ENCODE assay signal across 24 mouse cellular contexts in the genomic region with DNA sequence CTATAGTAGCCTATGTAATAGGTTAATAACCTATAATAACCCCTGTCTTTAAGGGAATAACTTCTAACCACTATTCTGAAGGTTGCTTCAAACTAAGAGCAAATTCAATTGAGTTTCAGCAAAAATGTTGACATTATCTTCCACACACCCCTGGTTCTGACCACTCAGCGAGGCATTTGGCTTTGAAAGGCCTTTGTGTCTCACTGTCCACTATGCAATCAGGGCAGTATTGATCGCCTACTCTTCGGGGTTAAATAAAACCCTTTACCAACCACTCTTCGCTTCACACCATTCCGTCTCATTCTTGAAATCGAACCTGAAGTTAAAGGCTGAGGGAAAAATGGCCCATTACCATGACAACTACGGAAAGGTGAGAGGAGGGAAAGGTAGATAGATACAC. TPM values are rescaled to one million over a fixed set of nuclear protein-coding genes. Genes with fewer than 3 reads are reported as not detected.
"Had no signal": no experiment of that assay in that cellular context is flagged by ENCODE, and none has a peak within 500 bp of the region (broad histone marks: within the 10 kb centered on the region; RNA-seq: fewer than 3 reads in every experiment).

No protein-coding gene starts in this region.

- H3K36me3 ChIP-seq: lung, embryonic 15.5 days; midbrain, embryonic 13.5 days; midbrain, embryonic 15.5 days; neural tube, embryonic 12.5 days had no signal

- H3K27me3 ChIP-seq: lung, embryonic 15.5 days; midbrain, embryonic 13.5 days; midbrain, embryonic 15.5 days; neural tube, embryonic 12.5 days had no signal

- ATAC-seq: lung, postnatal 0 days; midbrain, embryonic 13.5 days; midbrain, embryonic 15.5 days had no signal

- H3K9ac ChIP-seq: lung, embryonic 15.5 days; midbrain, embryonic 13.5 days; midbrain, embryonic 15.5 days; neural tube, embryonic 12.5 days had no signal

- H3K4me2 ChIP-seq: lung, embryonic 15.5 days; midbrain, embryonic 11.5 days; midbrain, embryonic 13.5 days; midbrain, embryonic 15.5 days; neural tube, embryonic 12.5 days had no signal

- H3K4me3 ChIP-seq: lung, embryonic 15.5 days; megakaryocyte, embryonic 14.5 days; midbrain, embryonic 13.5 days; midbrain, embryonic 15.5 days; neural tube, embryonic 12.5 days had no signal

- DNase-seq: lung, adult 2 months; lung, postnatal 14 days; lung, postnatal 36 days; right cerebral cortex, postnatal 14 days; thymus, adult 18-20 months; thymus, postnatal 14 days; thymus, postnatal 36 days had no signal

- H3K4me1 ChIP-seq: midbrain, embryonic 13.5 days; midbrain, embryonic 15.5 days; neural tube, embryonic 12.5 days had no signal

- H3K27ac ChIP-seq: lung, embryonic 15.5 days; macrophage; midbrain, embryonic 13.5 days; midbrain, embryonic 15.5 days; neural tube, embryonic 12.5 days had no signal

- H3K9me3 ChIP-seq: lung, embryonic 15.5 days; megakaryocyte, embryonic 14.5 days; midbrain, embryonic 13.5 days; midbrain, embryonic 15.5 days; neural tube, embryonic 12.5 days had no signal

RNA-seq across cellular contexts. Expression of a gene that starts 18.5 kb away (rescaled TPM):
- total RNA-seq: megakaryocyte progenitor cell, adult 5-6 weeks; midbrain, postnatal 0 days; neutrophil, adult 5-6 weeks had no signal
- polyA plus RNA-seq: lung, embryonic 15.5 days; macrophage; midbrain, embryonic 11.5 days; midbrain, embryonic 13.5 days; midbrain, embryonic 15.5 days; midbrain, postnatal 0 days; neural tube, embryonic 12.5 days; neural tube, embryonic 14.5 days; spleen, adult 2 months; stomach, embryonic 14.5 days had no signal

RNA-seq across cellular contexts. Expression of a gene that starts 26.6 kb away (rescaled TPM):
- total RNA-seq: megakaryocyte progenitor cell, adult 5-6 weeks; midbrain, postnatal 0 days; monocyte, adult 5-6 weeks; neutrophil, adult 5-6 weeks had no signal
- polyA plus RNA-seq: macrophage; midbrain, embryonic 13.5 days; midbrain, embryonic 15.5 days; neural tube, embryonic 12.5 days; neural tube, embryonic 14.5 days; spleen, adult 2 months; stomach, embryonic 14.5 days had no signal

RNA-seq across cellular contexts. Expression of a gene that starts 54.3 kb away (rescaled TPM):
- total RNA-seq: megakaryocyte progenitor cell, adult 5-6 weeks; midbrain, postnatal 0 days had no signal
- polyA plus RNA-seq: lung, adult 2 months; lung, postnatal 0 days; macrophage; midbrain, embryonic 11.5 days; midbrain, embryonic 13.5 days; midbrain, embryonic 15.5 days; midbrain, postnatal 0 days; neural tube, embryonic 12.5 days; neural tube, embryonic 14.5 days; spleen, adult 2 months; stomach, embryonic 14.5 days; stomach, embryonic 16.5 days; thymus, postnatal 0 days had no signal
